Mouse (Mus musculus): ENCODE measurements around the gene 2410015M20Rik. TPM values are rescaled to one million over a fixed set of nuclear protein-coding genes. Genes with fewer than 3 reads are reported as not detected.

The 2410015M20Rik gene
- polyA plus RNA-seq, 2 experiments: 84.4 to 183 TPM

DNA sequence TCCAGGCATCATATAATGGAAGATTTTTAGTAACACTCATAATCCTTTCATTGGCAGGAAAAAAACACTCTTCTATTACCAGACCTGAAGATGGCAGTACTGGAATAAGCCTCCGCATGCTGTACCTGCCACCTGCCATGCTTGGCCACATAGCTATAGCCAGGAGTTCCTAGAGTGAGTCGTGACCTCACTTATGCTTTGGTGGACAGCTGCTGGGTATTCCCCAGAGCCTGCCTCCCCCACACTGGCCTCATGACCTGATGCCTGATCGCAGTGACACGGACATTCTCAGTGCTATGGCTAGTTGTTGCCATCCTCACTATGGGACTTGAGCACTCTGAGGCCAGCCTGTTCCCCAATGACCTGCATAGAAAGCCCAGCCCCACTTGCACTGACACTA lies 39.3 kb downstream of the 2410015M20Rik start:
- Histone ChIP-seq H3K27ac (no peak overlapping the region), H3K9me3 (ENCODE audit: control insufficient read depth, low read length) (no peaks in the 10 kb centered on the region), H3K4me1 (replicated peaks; ENCODE audit: control insufficient read depth in 2 of 2, insufficient read depth in 2 of 2, low read length in 1 of 2) (peaks cover 0 to 4% of the 10 kb centered on the region in 2 experiments; a peak in 1 of 4 replicates), H3K4me3 (ENCODE audit: insufficient read depth in 1 of 2, low read depth in 2 of 2, low read length in 2 of 2) (no peak overlapping the region), H3K4me2 (ENCODE audit: low read depth) (no peak overlapping the region), H3K9ac (replicated peaks) (no peak overlapping the region), H3K27me3 (ENCODE audit: control insufficient read depth, insufficient read depth, low read length) (no peaks in the 10 kb centered on the region), H3K36me3 (replicated peaks; ENCODE audit: control insufficient read depth, insufficient read depth, low read depth) (peaks cover 92% of the 10 kb centered on the region)
- no peak for ATAC-seq (ENCODE audit: insufficient read depth)
- 84% methylated on average over 4 of the region's 4 CpGs for WGBS (ENCODE audit: insufficient replicate concordance)
- no peak for TF ChIP-seq CTCF (IDR thresholded peaks at IDR 0.05; ENCODE audit: low read depth)
- TF ChIP-seq EP300 (IDR thresholded peaks at IDR 0.05; ENCODE audit: low read depth): no peak
- DNase-seq (ENCODE audit: low read depth in 3 of 3, low spot score in 3 of 3): no peak

DNA sequence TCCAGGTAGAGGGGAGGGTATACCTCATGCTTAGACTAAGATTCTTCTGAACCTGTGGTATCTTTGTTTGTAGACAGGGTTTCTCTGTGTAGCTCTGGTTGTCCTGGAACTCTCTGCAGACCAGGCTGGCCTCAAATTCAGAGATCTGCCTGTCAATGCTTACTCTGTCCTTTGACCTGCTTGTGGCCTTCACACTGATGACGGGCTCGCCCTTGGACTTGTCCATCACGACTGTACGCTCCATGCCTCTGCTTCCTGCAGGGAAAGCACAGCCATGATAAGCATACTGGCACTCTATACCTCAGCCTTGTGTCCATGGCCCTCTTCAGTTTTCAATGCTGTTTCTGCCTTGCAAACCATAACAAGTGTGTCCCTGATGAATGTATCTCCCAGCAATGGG lies 42.2 kb downstream of the 2410015M20Rik start:
- H3K36me3 ChIP-seq (replicated peaks; ENCODE audit: control insufficient read depth, insufficient read depth, low read depth): peaks cover 99% of the 10 kb centered on the region
- ATAC-seq (ENCODE audit: insufficient read depth): no peak
- WGBS (ENCODE audit: insufficient replicate concordance): 82% methylated on average over 4 of the region's 4 CpGs
- no peak for DNase-seq (ENCODE audit: low read depth in 3 of 3, low spot score in 3 of 3)
- no peaks in the 10 kb centered on the region for H3K4me1 ChIP-seq (replicated peaks; ENCODE audit: control insufficient read depth in 2 of 2, insufficient read depth in 2 of 2, low read length in 1 of 2)
- H3K27ac ChIP-seq: no peak overlapping the region
- H3K9ac ChIP-seq (replicated peaks): no peak overlapping the region
- H3K4me2 ChIP-seq (ENCODE audit: low read depth): no peak overlapping the region
- H3K4me3 ChIP-seq (ENCODE audit: insufficient read depth in 1 of 2, low read depth in 2 of 2, low read length in 2 of 2): no peak overlapping the region
- TF ChIP-seq EP300 (IDR thresholded peaks at IDR 0.05; ENCODE audit: low read depth) (no peak), CTCF (IDR thresholded peaks at IDR 0.05; ENCODE audit: low read depth) (no peak)
- no peaks in the 10 kb centered on the region for H3K27me3 ChIP-seq (ENCODE audit: control insufficient read depth, insufficient read depth, low read length)
- no peaks in the 10 kb centered on the region for H3K9me3 ChIP-seq (ENCODE audit: control insufficient read depth, low read length)

DNA sequence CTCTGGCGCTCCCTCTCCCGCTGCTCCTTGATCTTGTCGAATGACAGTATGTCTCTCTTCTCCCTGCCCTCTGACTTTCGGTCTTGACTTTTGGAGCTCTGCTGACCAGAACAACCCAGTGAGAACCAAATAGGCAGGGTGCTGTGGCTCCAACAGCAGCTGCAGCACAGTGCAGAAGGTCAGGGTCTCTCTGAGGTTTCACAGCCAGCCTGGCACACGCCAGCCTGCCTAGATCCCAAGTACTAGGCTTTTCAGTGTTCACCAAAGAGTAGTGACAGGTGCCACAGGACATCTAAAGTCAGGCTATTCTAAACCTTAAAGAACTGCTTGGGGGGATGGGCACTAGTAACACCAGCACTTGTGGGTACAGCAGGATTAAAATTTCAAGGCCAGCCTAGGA lies 42.7 kb downstream of the 2410015M20Rik start:
- TF ChIP-seq EP300 (IDR thresholded peaks at IDR 0.05; ENCODE audit: low read depth) (no peak), CTCF (IDR thresholded peaks at IDR 0.05; ENCODE audit: low read depth) (no peak)
- Histone ChIP-seq H3K27ac (no peak overlapping the region), H3K4me3 (ENCODE audit: insufficient read depth in 1 of 2, low read depth in 2 of 2, low read length in 2 of 2) (no peak overlapping the region), H3K4me1 (replicated peaks; ENCODE audit: control insufficient read depth in 2 of 2, insufficient read depth in 2 of 2, low read length in 1 of 2) (no peaks in the 10 kb centered on the region), H3K9ac (replicated peaks) (no peak overlapping the region), H3K9me3 (ENCODE audit: control insufficient read depth, low read length) (no peaks in the 10 kb centered on the region), H3K36me3 (replicated peaks; ENCODE audit: control insufficient read depth, insufficient read depth, low read depth) (peaks cover 99% of the 10 kb centered on the region), H3K4me2 (ENCODE audit: low read depth) (no peak overlapping the region), H3K27me3 (ENCODE audit: control insufficient read depth, insufficient read depth, low read length) (no peaks in the 10 kb centered on the region)
- no peak for DNase-seq (ENCODE audit: low read depth in 3 of 3, low spot score in 3 of 3)
- WGBS (ENCODE audit: insufficient replicate concordance): 89% methylated on average over 5 of the region's 5 CpGs
- no peak for ATAC-seq (ENCODE audit: insufficient read depth)

DNA sequence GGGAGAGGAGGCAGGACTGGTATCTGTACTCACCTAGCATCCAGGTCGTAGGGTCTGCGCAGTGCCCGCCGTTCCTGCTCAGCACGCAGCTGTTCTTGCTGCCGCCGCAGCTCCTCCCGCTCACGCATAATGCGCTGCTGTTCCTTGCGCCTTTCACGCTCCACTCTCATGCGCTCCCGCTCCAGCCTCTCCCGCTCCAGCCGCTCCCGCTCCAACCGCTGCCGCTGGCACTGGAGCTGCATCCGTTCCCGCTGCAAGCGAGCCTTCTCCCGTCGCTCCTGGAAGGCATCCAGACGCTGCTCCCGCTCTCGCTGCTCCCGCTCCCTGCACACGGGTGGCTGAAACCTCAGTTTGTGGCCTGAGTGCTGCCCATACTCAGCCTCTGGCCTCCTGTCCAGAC lies 43.3 kb downstream of the 2410015M20Rik start:
- Histone ChIP-seq H3K4me1 (replicated peaks; ENCODE audit: control insufficient read depth in 2 of 2, insufficient read depth in 2 of 2, low read length in 1 of 2) (no peaks in the 10 kb centered on the region), H3K4me2 (ENCODE audit: low read depth) (no peak overlapping the region), H3K27me3 (ENCODE audit: control insufficient read depth, insufficient read depth, low read length) (no peaks in the 10 kb centered on the region), H3K4me3 (ENCODE audit: insufficient read depth in 1 of 2, low read depth in 2 of 2, low read length in 2 of 2) (no peak overlapping the region), H3K36me3 (replicated peaks; ENCODE audit: control insufficient read depth, insufficient read depth, low read depth) (peaks cover 99% of the 10 kb centered on the region), H3K9me3 (ENCODE audit: control insufficient read depth, low read length) (no peaks in the 10 kb centered on the region), H3K27ac (no peak overlapping the region), H3K9ac (replicated peaks) (no peak overlapping the region)
- no peak for TF ChIP-seq EP300 (IDR thresholded peaks at IDR 0.05; ENCODE audit: low read depth)
- no peak for ATAC-seq (ENCODE audit: insufficient read depth)
- 95% methylated on average over 29 of the region's 29 CpGs for WGBS (ENCODE audit: insufficient replicate concordance)
- no peak for DNase-seq (ENCODE audit: low read depth in 3 of 3, low spot score in 3 of 3)

DNA sequence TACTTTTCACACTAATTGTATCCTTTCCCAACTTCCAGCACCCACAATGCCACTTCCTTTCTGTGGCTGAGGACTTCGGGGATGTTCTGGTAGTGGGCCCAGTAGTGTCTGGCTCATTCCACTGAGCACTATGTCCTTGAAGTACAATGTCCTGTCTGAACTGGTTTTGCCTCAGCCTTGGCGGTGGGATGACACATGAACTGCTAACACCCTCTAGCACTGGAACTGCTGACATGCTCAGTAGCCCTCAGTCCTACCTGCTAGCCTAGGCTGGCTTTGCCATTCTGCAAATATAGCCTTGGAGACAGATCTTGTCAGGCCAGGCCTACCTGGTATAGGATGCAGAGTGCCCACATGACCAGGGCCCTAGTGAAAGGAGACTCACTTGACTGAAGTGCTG lies 47.7 kb downstream of the 2410015M20Rik start:
- TF ChIP-seq CTCF (IDR thresholded peaks at IDR 0.05; ENCODE audit: low read depth) (no peak), EP300 (IDR thresholded peaks at IDR 0.05; ENCODE audit: low read depth) (no peak)
- peaks cover 62% of the 10 kb centered on the region for H3K36me3 ChIP-seq (replicated peaks; ENCODE audit: control insufficient read depth, insufficient read depth, low read depth)
- H3K4me1 ChIP-seq (replicated peaks; ENCODE audit: control insufficient read depth in 2 of 2, insufficient read depth in 2 of 2, low read length in 1 of 2): no peaks in the 10 kb centered on the region
- no peaks in the 10 kb centered on the region for H3K27me3 ChIP-seq (ENCODE audit: control insufficient read depth, insufficient read depth, low read length)
- ATAC-seq (ENCODE audit: insufficient read depth) (no peak), DNase-seq (ENCODE audit: low read depth in 3 of 3, low spot score in 3 of 3) (no peak)
- H3K4me3 ChIP-seq (ENCODE audit: insufficient read depth in 1 of 2, low read depth in 2 of 2, low read length in 2 of 2): no peak overlapping the region
- H3K4me2 ChIP-seq (ENCODE audit: low read depth): no peak overlapping the region
- H3K27ac ChIP-seq: no peak overlapping the region
- H3K9ac ChIP-seq (replicated peaks): no peak overlapping the region
- WGBS (ENCODE audit: insufficient replicate concordance): 76% methylated on average over 2 of the region's 2 CpGs
- no peaks in the 10 kb centered on the region for H3K9me3 ChIP-seq (ENCODE audit: control insufficient read depth, low read length)

Measured in liver, embryonic 14.5 days (tissue).